ENCODE assay signal across 17 mouse cellular contexts in genomic region chr9:95192901-95193532, GRCm38 (mm10).
DNase-seq lines count a peak whose midpoint lies in the region; ATAC-seq and TF ChIP-seq lines count a peak whose summit lies in the region.
"Had no signal": no experiment of that assay in that cellular context is flagged by ENCODE, and none has a peak within 500 bp of the region (broad histone marks: within the 10 kb centered on the region; RNA-seq: fewer than 3 reads in every experiment).

No protein-coding gene starts in this region.

- no peak overlapping the region for H3K4me2 ChIP-seq in embryonic facial prominence, embryonic 14.5 days (ENCODE audit: low read depth, low read length)
- H3K4me2 ChIP-seq in kidney, embryonic 16.5 days (replicated peaks; ENCODE audit: low read depth, low read length): no peak overlapping the region
- H3K4me2 ChIP-seq in myocyte (ENCODE audit: low read depth): peak overlapping the region; percentile 78
- H3K4me2 ChIP-seq: embryonic facial prominence, embryonic 13.5 days; hindbrain, embryonic 13.5 days; liver, embryonic 11.5 days had no signal

- no peak overlapping the region for H3K9ac ChIP-seq in embryonic facial prominence, embryonic 14.5 days (ENCODE audit: low read depth, low read length)
- H3K9ac ChIP-seq in kidney, embryonic 16.5 days (replicated peaks; ENCODE audit: low read length): no peak overlapping the region
- H3K9ac ChIP-seq: embryonic facial prominence, embryonic 13.5 days; hindbrain, embryonic 13.5 days had no signal

- no peak for ATAC-seq in embryonic facial prominence, embryonic 14.5 days (ENCODE audit: low read depth)
- ATAC-seq in kidney, embryonic 16.5 days (ENCODE audit: low FRiP score, low TSS enrichment): no peak

- DNase-seq in embryonic facial prominence, embryonic 14.5 days (ENCODE audit: low spot score): no peak
- DNase-seq in embryonic facial prominence, embryonic 10.5 days (ENCODE audit: low spot score): no peak
- no peak for DNase-seq in kidney, adult 2 months
- no peak for DNase-seq in yolk sac, embryonic 10.5 days (ENCODE audit: low spot score)
- DNase-seq: adrenal gland, adult 8-10 months; cerebellum, adult 9-10 months; gastrocnemius, postnatal 36 days; kidney, adult 11 months; kidney, postnatal 14 days; left cerebral cortex, postnatal 4 days had no signal

- no peak for TF ChIP-seq POLR2A in kidney, adult 2 months (IDR thresholded peaks at IDR 0.05; ENCODE audit: low read depth, low read length)
- TF ChIP-seq POLR2A in myocyte (IDR thresholded peaks at IDR 0.05; ENCODE audit: insufficient read length, low read depth): no peak

- H3K4me1 ChIP-seq in embryonic facial prominence, embryonic 14.5 days (ENCODE audit: control insufficient read depth, insufficient read depth, low read length): peaks cover 23% of the 10 kb centered on the region
- peaks cover 29% of the 10 kb centered on the region for H3K4me1 ChIP-seq in embryonic facial prominence, embryonic 10.5 days
- H3K4me1 ChIP-seq in kidney, adult 2 months (ENCODE audit: control insufficient read depth, insufficient read depth, low read length): 0 out of 2 replicates have a peak, but pooled peaks cover 3% of the 10 kb centered on the region
- 0 out of 2 replicates have a peak, but pooled peaks cover 9% of the 10 kb centered on the region for H3K4me1 ChIP-seq in kidney, embryonic 16.5 days (ENCODE audit: insufficient read depth, low read length)
- H3K4me1 ChIP-seq: hindbrain, embryonic 13.5 days had no signal

- no peaks in the 10 kb centered on the region for H3K9me3 ChIP-seq in embryonic facial prominence, embryonic 14.5 days (ENCODE audit: control insufficient read depth, low read length)
- H3K9me3 ChIP-seq in embryonic facial prominence, embryonic 10.5 days: no peaks in the 10 kb centered on the region
- H3K9me3 ChIP-seq in kidney, embryonic 16.5 days (ENCODE audit: low read length): no peaks in the 10 kb centered on the region
- H3K9me3 ChIP-seq: embryonic facial prominence, embryonic 13.5 days; hindbrain, embryonic 13.5 days; megakaryocyte, embryonic 14.5 days had no signal

- H3K36me3 ChIP-seq in embryonic facial prominence, embryonic 14.5 days (ENCODE audit: control insufficient read depth, insufficient read depth, low read length): no peaks in the 10 kb centered on the region
- no peaks in the 10 kb centered on the region for H3K36me3 ChIP-seq in embryonic facial prominence, embryonic 10.5 days (replicated peaks)
- no peaks in the 10 kb centered on the region for H3K36me3 ChIP-seq in kidney, adult 2 months (ENCODE audit: control insufficient read depth, insufficient read depth, low read length)
- no peaks in the 10 kb centered on the region for H3K36me3 ChIP-seq in kidney, embryonic 16.5 days (ENCODE audit: insufficient read depth, low read length)
- H3K36me3 ChIP-seq in C2C12 (ENCODE audit: control insufficient read depth, insufficient read depth): no peaks in the 10 kb centered on the region
- H3K36me3 ChIP-seq in myocyte (ENCODE audit: control insufficient read depth, insufficient read depth): no peaks in the 10 kb centered on the region
- H3K36me3 ChIP-seq: embryonic facial prominence, embryonic 13.5 days; hindbrain, embryonic 13.5 days had no signal

- H3ac ChIP-seq in C2C12 (ENCODE audit: control insufficient read depth, insufficient read length, low read depth) (no peak overlapping the region), myocyte (ENCODE audit: control insufficient read depth, insufficient read length) (no peak overlapping the region)

- 0 out of 2 replicates have a peak overlapping the region, but pooled peaks have one; percentile 56 for H3K27ac ChIP-seq in embryonic facial prominence, embryonic 14.5 days (replicated peaks; ENCODE audit: low read depth, low read length)
- H3K27ac ChIP-seq in embryonic facial prominence, embryonic 10.5 days (replicated peaks): no peak overlapping the region
- H3K27ac ChIP-seq in kidney, adult 2 months (ENCODE audit: insufficient read depth, low read depth, low read length): peak overlapping the region; percentile 81
- H3K27ac ChIP-seq in kidney, embryonic 16.5 days (ENCODE audit: low read length): no peak overlapping the region
- H3K27ac ChIP-seq: hindbrain, embryonic 13.5 days had no signal

- 66% methylated on average over 8 of the region's 8 CpGs for WGBS in embryonic facial prominence, embryonic 14.5 days
- WGBS in embryonic facial prominence, embryonic 10.5 days: 82% methylated on average over 8 of the region's 8 CpGs
- 72% methylated on average over 8 of the region's 8 CpGs for WGBS in kidney, adult 2 months
- WGBS in kidney, embryonic 16.5 days: 72% methylated on average over 8 of the region's 8 CpGs

- H3K79me3 ChIP-seq in C2C12 (ENCODE audit: low read depth): no peaks in the 10 kb centered on the region

- H3K79me2 ChIP-seq in C2C12 (ENCODE audit: control insufficient read depth, insufficient read depth) (no peaks in the 10 kb centered on the region), myocyte (ENCODE audit: control insufficient read depth, insufficient read depth) (no peaks in the 10 kb centered on the region)

- TF ChIP-seq CTCF in kidney, adult 2 months (conservative IDR thresholded peaks at IDR 0.05; ENCODE audit: insufficient read depth, insufficient read length, low read depth, low read length): no peak
- TF ChIP-seq CTCF in C2C12 (IDR thresholded peaks at IDR 0.05; ENCODE audit: control insufficient read depth, insufficient read depth, insufficient read length): no peak

- no peak overlapping the region for H3K4me3 ChIP-seq in embryonic facial prominence, embryonic 14.5 days (ENCODE audit: low read depth, low read length)
- H3K4me3 ChIP-seq in embryonic facial prominence, embryonic 10.5 days: no peak overlapping the region
- no peak overlapping the region for H3K4me3 ChIP-seq in kidney, adult 2 months (ENCODE audit: insufficient read depth, low read depth, low read length)
- H3K4me3 ChIP-seq in kidney, embryonic 16.5 days (ENCODE audit: low read length): no peak overlapping the region
- H3K4me3 ChIP-seq in C2C12 (ENCODE audit: insufficient read depth, poor library complexity, severe bottlenecking) (no peak overlapping the region), myocyte (no peak overlapping the region)
- H3K4me3 ChIP-seq: embryonic facial prominence, embryonic 13.5 days; hindbrain, embryonic 13.5 days; megakaryocyte, embryonic 14.5 days had no signal

- no peaks in the 10 kb centered on the region for H3K27me3 ChIP-seq in embryonic facial prominence, embryonic 14.5 days (replicated peaks; ENCODE audit: control insufficient read depth, insufficient read depth, low read length)
- no peaks in the 10 kb centered on the region for H3K27me3 ChIP-seq in embryonic facial prominence, embryonic 10.5 days (replicated peaks; ENCODE audit: low read depth, poor library complexity, severe bottlenecking)
- no peaks in the 10 kb centered on the region for H3K27me3 ChIP-seq in kidney, adult 2 months (replicated peaks; ENCODE audit: control insufficient read depth, insufficient read depth, low read length)
- no peaks in the 10 kb centered on the region for H3K27me3 ChIP-seq in kidney, embryonic 16.5 days (ENCODE audit: insufficient read depth, low read length)
- H3K27me3 ChIP-seq in C2C12 (ENCODE audit: control insufficient read depth, insufficient read depth, insufficient read length) (no peaks in the 10 kb centered on the region), myocyte (ENCODE audit: control insufficient read depth, insufficient read depth, insufficient read length) (no peaks in the 10 kb centered on the region)
- H3K27me3 ChIP-seq: embryonic facial prominence, embryonic 13.5 days; hindbrain, embryonic 13.5 days; megakaryocyte, embryonic 14.5 days had no signal

TF ChIP-seq in C2C12, 6 proteins besides CTCF, POLR2A, EP300 and RAD21:
- peak; percentile 45 for TF ChIP-seq MAX (IDR thresholded peaks at IDR 0.05)
- TF ChIP-seq FOSL1 (IDR thresholded peaks at IDR 0.05; ENCODE audit: insufficient read depth, low read length, poor library complexity, severe bottlenecking): peak; percentile 80
- TF ChIP-seq MYOG (IDR thresholded peaks at IDR 0.05; ENCODE audit: control insufficient read depth, extremely low read depth, insufficient read length): no peak
- peak; percentile 11 for TF ChIP-seq USF1 (IDR thresholded peaks at IDR 0.05; ENCODE audit: low read depth)
- peak; percentile 66 for TF ChIP-seq MYOD1 (IDR thresholded peaks at IDR 0.05; ENCODE audit: control insufficient read depth, insufficient read length, low read depth)
- TF ChIP-seq CEBPB (IDR thresholded peaks at IDR 0.05; ENCODE audit: low read depth): no peak

TF ChIP-seq in myocyte, 11 proteins besides CTCF, POLR2A, EP300 and RAD21:
- TF ChIP-seq CEBPB (IDR thresholded peaks at IDR 0.05; ENCODE audit: insufficient read depth, poor library complexity, severe bottlenecking) (0 out of 2 replicates have a peak, but pooled peaks have one; percentile 13), TCF12 (IDR thresholded peaks at IDR 0.05; ENCODE audit: insufficient read depth, poor library complexity, severe bottlenecking) (no peak), E2F4 (IDR thresholded peaks at IDR 0.05; ENCODE audit: insufficient read depth) (no peak), SRF (IDR thresholded peaks at IDR 0.05; ENCODE audit: control insufficient read depth, insufficient read length, low read depth) (no peak), REST (IDR thresholded peaks at IDR 0.05; ENCODE audit: insufficient read depth, insufficient read length) (no peak), MYOD1 (IDR thresholded peaks at IDR 0.05; ENCODE audit: control insufficient read depth in 1 of 3, insufficient read length in 2 of 3, low read depth in 2 of 3) (peak in 1 of 3 experiments; percentile 10)

Comparison
In these comparisons a context has a peak if more than half of its experiments do, and no peak if none do; other contexts are left out.
1. H3K27ac ChIP-seq: peak in embryonic facial prominence, embryonic 14.5 days (single experiment) and kidney, adult 2 months (single experiment); none in embryonic facial prominence, embryonic 10.5 days (single experiment) and kidney, embryonic 16.5 days (single experiment).